Mouse (Mus musculus): Measurements from ENCODE around the gene Chrnb2. TPM values are rescaled to one million over a fixed set of nuclear protein-coding genes. Genes with fewer than 3 reads are reported as not detected.

The Chrnb2 gene
- polyA plus RNA-seq, 1 experiment from 2014 or later: 0.95 TPM

GRCm38 (mm10) chr3:89773740-89774211 is 9.3 kb upstream of the Chrnb2 start:
- TF ChIP-seq CTCF (IDR thresholded peaks at IDR 0.05; ENCODE audit: low read depth): no peak
- H3K27me3 ChIP-seq (replicated peaks; ENCODE audit: control insufficient read depth, insufficient read depth, low read length): no peaks in the 10 kb centered on the region
- H3K4me3 ChIP-seq (ENCODE audit: low read depth, low read length): peak overlapping the region; percentile 97
- peak overlapping the region; percentile 99 for H3K9ac ChIP-seq (ENCODE audit: low read depth, low read length)
- peak overlapping the region; percentile 99 for H3K27ac ChIP-seq (ENCODE audit: low read depth, low read length)
- peak overlapping the region; percentile 89 for H3K4me2 ChIP-seq (replicated peaks; ENCODE audit: low read depth)
- H3K36me3 ChIP-seq (ENCODE audit: control insufficient read depth, insufficient read depth): peaks cover 20% of the 10 kb centered on the region
- peaks cover 9% of the 10 kb centered on the region; the same call in 1 of the 2 replicates for H3K4me1 ChIP-seq (replicated peaks; ENCODE audit: control insufficient read depth, insufficient read depth, low read length)
- under 1% methylated on average over 26 of the region's 37 CpGs for WGBS
- peak; percentile 29 for ATAC-seq
- no peaks in the 10 kb centered on the region for H3K9me3 ChIP-seq (ENCODE audit: control insufficient read depth)

DNA sequence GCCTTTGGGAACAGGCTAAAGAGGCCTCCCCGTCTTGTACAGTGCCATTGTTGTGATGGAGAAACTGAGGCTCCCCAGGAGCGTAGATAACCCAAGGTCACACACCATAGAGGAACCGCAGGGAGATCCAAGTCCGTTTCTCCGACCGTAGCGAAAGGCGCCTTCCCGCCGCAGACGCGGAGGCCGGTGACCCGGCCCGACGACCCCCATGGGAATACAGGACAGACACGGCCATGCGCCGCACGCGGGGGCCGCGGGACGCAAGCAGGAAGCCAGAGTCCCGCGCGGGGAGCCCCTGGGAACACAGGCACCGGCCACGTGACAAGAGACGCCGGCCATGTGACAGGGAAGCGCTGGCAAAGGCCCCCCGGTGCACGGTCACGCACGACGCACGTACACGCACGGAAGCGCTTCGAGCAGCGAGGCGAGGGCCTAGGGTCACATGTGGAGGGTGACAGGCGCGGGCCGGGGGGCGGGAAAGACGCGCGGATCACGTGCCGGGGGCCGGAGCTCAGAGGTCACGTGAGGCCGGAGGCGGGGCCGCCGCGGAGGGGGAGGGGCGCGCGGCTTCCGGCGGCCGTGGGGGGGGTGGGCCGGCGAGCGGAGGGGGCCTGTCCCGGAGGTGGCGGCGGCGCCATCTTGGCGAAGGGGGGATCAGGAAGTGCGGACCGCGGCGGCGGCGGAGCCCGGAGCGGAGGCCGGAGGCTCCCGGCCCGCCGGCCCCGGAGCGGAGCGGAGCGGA is 8.7 kb upstream of the Chrnb2 start, which contains the start of gene Ube2q1:
Gene Ube2q1, plus strand, starts transcription at position 649 of the 742 bp plus-strand sequence.
- WGBS: under 1% methylated on average over 67 of the region's 90 CpGs
- Histone ChIP-seq H3K4me2 (replicated peaks; ENCODE audit: low read depth) (peak within 1 kb of the TSS; percentile 89), H3K4me1 (replicated peaks; ENCODE audit: control insufficient read depth, insufficient read depth, low read length) (peaks cover 9% of the 10 kb centered on the region; the same call in 1 of the 2 replicates), H3K9ac (ENCODE audit: low read depth, low read length) (peak within 1 kb of the TSS; percentile 99), H3K27ac (ENCODE audit: low read depth, low read length) (peak within 1 kb of the TSS; percentile 99), H3K4me3 (ENCODE audit: low read depth, low read length) (peak within 1 kb of the TSS; percentile 97), H3K36me3 (ENCODE audit: control insufficient read depth, insufficient read depth) (peaks cover 20% of the 10 kb centered on the region), H3K27me3 (replicated peaks; ENCODE audit: control insufficient read depth, insufficient read depth, low read length) (no peaks in the 10 kb centered on the region), H3K9me3 (ENCODE audit: control insufficient read depth) (no peaks in the 10 kb centered on the region)
- ATAC-seq: peak; percentile 92
- TF ChIP-seq CTCF (IDR thresholded peaks at IDR 0.05; ENCODE audit: low read depth): no peak

DNA sequence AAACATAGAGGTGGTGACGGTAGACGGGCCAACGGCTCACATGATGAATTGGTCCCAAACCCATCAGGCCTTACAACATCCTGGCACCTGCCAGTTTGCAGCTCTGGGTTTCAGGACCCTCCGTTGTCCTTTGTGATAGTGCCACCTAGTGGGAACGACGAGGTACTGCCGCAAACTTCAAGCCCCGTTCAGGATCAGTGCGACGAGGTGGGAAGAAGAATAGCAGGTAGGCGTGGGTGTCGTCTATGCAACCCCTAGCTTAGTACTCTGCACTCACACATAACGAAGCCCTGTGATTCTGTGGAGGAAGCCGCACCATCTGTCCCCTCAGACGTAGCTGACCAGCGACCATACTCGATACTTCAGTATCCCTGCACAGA is 8.1 kb upstream of the Chrnb2 start:
- peak; percentile 67 for ATAC-seq
- peak; percentile 98 for TF ChIP-seq CTCF (IDR thresholded peaks at IDR 0.05; ENCODE audit: low read depth)
- Histone ChIP-seq H3K27ac (ENCODE audit: low read depth, low read length) (peak overlapping the region; percentile 99), H3K4me3 (ENCODE audit: low read depth, low read length) (peak overlapping the region; percentile 97), H3K4me2 (replicated peaks; ENCODE audit: low read depth) (peak overlapping the region; percentile 89), H3K36me3 (ENCODE audit: control insufficient read depth, insufficient read depth) (peaks cover 16% of the 10 kb centered on the region), H3K4me1 (replicated peaks; ENCODE audit: control insufficient read depth, insufficient read depth, low read length) (peaks cover 9% of the 10 kb centered on the region; the same call in 1 of the 2 replicates), H3K27me3 (replicated peaks; ENCODE audit: control insufficient read depth, insufficient read depth, low read length) (no peaks in the 10 kb centered on the region), H3K9ac (ENCODE audit: low read depth, low read length) (peak overlapping the region; percentile 99), H3K9me3 (ENCODE audit: control insufficient read depth) (no peaks in the 10 kb centered on the region)
- under 1% methylated on average over 17 of the region's 17 CpGs for WGBS

DNA sequence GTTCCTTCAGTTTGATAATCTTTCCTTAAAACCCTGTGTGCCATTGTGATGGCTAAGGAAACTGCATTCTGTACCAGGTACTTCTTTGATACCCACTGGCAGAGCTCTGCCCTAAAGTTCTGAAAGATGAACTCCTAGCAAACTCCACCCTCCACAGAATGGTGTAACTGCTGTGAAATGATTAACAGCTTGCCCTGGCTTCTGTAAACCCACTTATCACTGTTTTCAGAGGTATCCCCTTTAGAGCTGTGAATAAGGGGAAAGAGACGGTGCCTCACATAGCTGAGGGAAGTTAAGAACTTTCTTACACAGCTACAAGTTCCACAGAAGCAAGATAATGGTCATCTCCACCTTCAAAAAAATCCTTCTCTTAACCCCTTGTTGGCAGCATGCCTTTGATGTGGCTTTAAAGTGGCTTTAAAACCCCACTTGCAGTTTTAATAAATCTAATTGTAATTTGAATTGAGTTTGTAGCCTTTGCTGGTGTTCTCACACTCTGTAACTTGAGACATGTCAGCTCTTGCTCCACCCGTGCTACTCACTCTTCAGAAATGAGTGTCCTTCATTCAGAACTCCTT is 6.1 kb upstream of the Chrnb2 start:
- no peak for ATAC-seq
- H3K9me3 ChIP-seq (ENCODE audit: control insufficient read depth): no peaks in the 10 kb centered on the region
- no peak overlapping the region for H3K27ac ChIP-seq (ENCODE audit: low read depth, low read length)
- H3K36me3 ChIP-seq (ENCODE audit: control insufficient read depth, insufficient read depth): 0 out of 2 replicates have a peak, but pooled peaks cover 4% of the 10 kb centered on the region
- no peak overlapping the region for H3K4me2 ChIP-seq (replicated peaks; ENCODE audit: low read depth)
- 17% methylated on average over 2 of the region's 2 CpGs for WGBS
- no peak overlapping the region for H3K4me3 ChIP-seq (ENCODE audit: low read depth, low read length)
- H3K27me3 ChIP-seq (replicated peaks; ENCODE audit: control insufficient read depth, insufficient read depth, low read length): no peaks in the 10 kb centered on the region
- TF ChIP-seq CTCF (IDR thresholded peaks at IDR 0.05; ENCODE audit: low read depth): no peak
- H3K9ac ChIP-seq (ENCODE audit: low read depth, low read length): no peak overlapping the region
- peaks cover 6% of the 10 kb centered on the region; the same call in 1 of the 2 replicates for H3K4me1 ChIP-seq (replicated peaks; ENCODE audit: control insufficient read depth, insufficient read depth, low read length)

- 66% methylated on average over 7 of the region's 7 CpGs for WGBS
- H3K4me3 ChIP-seq (ENCODE audit: low read depth, low read length): no peak overlapping the region
- H3K4me2 ChIP-seq (replicated peaks; ENCODE audit: low read depth): no peak overlapping the region
- no peaks in the 10 kb centered on the region for H3K9me3 ChIP-seq (ENCODE audit: control insufficient read depth)
- no peak for TF ChIP-seq CTCF (IDR thresholded peaks at IDR 0.05; ENCODE audit: low read depth)
- H3K4me1 ChIP-seq (replicated peaks; ENCODE audit: control insufficient read depth, insufficient read depth, low read length): no peaks in the 10 kb centered on the region; the same call in 1 of the 2 replicates
- ATAC-seq: no peak
- no peak overlapping the region for H3K9ac ChIP-seq (ENCODE audit: low read depth, low read length)
- no peaks in the 10 kb centered on the region for H3K27me3 ChIP-seq (replicated peaks; ENCODE audit: control insufficient read depth, insufficient read depth, low read length)
- no peak overlapping the region for H3K27ac ChIP-seq (ENCODE audit: low read depth, low read length)
- H3K36me3 ChIP-seq (ENCODE audit: control insufficient read depth, insufficient read depth): 0 out of 2 replicates have a peak, but pooled peaks cover 4% of the 10 kb centered on the region
Observed at GRCm38 (mm10) chr3:89769584-89769983, 5.2 kb upstream of the Chrnb2 start.

- TF ChIP-seq CTCF (IDR thresholded peaks at IDR 0.05; ENCODE audit: low read depth): no peak
- no peak overlapping the region for H3K4me3 ChIP-seq (ENCODE audit: low read depth, low read length)
- no peaks in the 10 kb centered on the region for H3K9me3 ChIP-seq (ENCODE audit: control insufficient read depth)
- H3K4me1 ChIP-seq (replicated peaks; ENCODE audit: control insufficient read depth, insufficient read depth, low read length): peaks cover 9% of the 10 kb centered on the region; the same call in 1 of the 2 replicates
- no peak for ATAC-seq
- H3K36me3 ChIP-seq (ENCODE audit: control insufficient read depth, insufficient read depth): no peaks in the 10 kb centered on the region; the same call in 1 of the 2 replicates
- 0 out of 2 replicates have a peak, but pooled peaks cover 7% of the 10 kb centered on the region for H3K27me3 ChIP-seq (replicated peaks; ENCODE audit: control insufficient read depth, insufficient read depth, low read length)
- no peak overlapping the region for H3K4me2 ChIP-seq (replicated peaks; ENCODE audit: low read depth)
- no peak overlapping the region for H3K27ac ChIP-seq (ENCODE audit: low read depth, low read length)
- 91% methylated on average over 2 of the region's 3 CpGs for WGBS
- no peak overlapping the region for H3K9ac ChIP-seq (ENCODE audit: low read depth, low read length)
Observed at GRCm38 (mm10) chr3:89759786-89760185, 4.6 kb downstream of the Chrnb2 start.
